Mouse (Mus musculus): ENCODE data around the gene Uba7. TPM values are rescaled to one million over a fixed set of nuclear protein-coding genes. Genes with fewer than 3 reads are reported as not detected.
A peak's percentile ranks its signal among the peaks of the same experiment; 100 is the strongest.

The Uba7 gene
- polyA plus RNA-seq, 1 experiment from 2014 or later, result 25.4 TPM

DNA sequence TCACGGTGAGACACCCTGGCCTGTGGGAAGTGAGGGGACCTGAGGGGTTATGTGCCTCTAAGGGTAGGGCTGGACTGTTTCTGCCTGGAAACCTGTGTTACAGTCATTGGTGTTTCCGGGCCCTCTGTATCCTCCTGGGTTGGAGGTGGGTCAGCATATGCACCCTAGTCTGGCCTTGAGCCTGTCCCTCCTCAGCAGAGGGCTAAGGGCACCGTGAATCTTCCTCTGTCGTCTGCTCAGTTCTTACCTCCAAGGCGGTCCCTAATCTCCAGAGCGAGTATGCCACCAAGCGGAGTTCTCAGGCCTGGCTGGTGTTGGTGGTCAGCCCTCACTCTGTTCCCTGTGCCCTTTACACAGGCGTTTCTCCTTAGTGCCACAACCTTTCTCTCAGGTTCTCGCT, 12.4 kb upstream of the Uba7 start:
- Histone ChIP-seq H3K9me3 (no peaks in the 10 kb centered on the region), H3K4me3 (replicated peaks) (no peak overlapping the region), H3K27ac (no peak overlapping the region), H3K4me2 (no peak overlapping the region), H3K27me3 (no peaks in the 10 kb centered on the region), H3K9ac (replicated peaks) (no peak overlapping the region), H3K36me3 (peaks cover 76% of the 10 kb centered on the region), H3K4me1 (replicated peaks) (no peaks in the 10 kb centered on the region)
- 89% methylated on average over 9 of the region's 9 CpGs for WGBS
- ATAC-seq (ENCODE audit: insufficient number of reproducible peaks, insufficient read depth, low FRiP score, low TSS enrichment, low read depth), result no peak

DNA sequence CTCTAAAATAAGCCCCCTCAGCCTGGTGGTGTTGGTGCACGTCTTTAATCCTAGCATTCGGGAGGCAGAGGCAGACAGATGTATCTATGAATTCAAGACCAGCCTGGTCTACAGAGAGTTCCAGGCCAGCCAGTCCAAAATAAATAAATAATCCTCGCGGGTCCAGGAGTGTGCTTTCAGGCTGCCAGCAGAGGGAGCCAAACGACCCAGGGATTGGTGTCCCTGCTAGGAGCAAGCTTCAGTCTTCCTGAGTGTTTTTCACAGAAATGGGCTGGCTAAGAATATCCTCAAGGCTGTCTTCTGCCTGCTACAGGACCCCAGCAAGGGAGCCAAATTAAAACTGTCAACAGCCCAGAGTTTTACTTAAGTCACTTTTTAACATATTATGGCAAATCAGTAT, 11.6 kb upstream of the Uba7 start:
- H3K27me3 ChIP-seq, result no peaks in the 10 kb centered on the region
- no peaks in the 10 kb centered on the region for H3K4me1 ChIP-seq (replicated peaks)
- no peak overlapping the region for H3K4me2 ChIP-seq
- no peak overlapping the region for H3K9ac ChIP-seq (replicated peaks)
- no peak overlapping the region for H3K4me3 ChIP-seq (replicated peaks)
- peaks cover 76% of the 10 kb centered on the region for H3K36me3 ChIP-seq
- H3K9me3 ChIP-seq, result no peaks in the 10 kb centered on the region
- 15% methylated on average over 5 of the region's 5 CpGs for WGBS
- ATAC-seq (ENCODE audit: insufficient number of reproducible peaks, insufficient read depth, low FRiP score, low TSS enrichment, low read depth), result 0 out of 2 replicates have a peak, but pooled peaks have one; percentile 32
- peak overlapping the region; percentile 54; the same call in 1 of the 2 replicates for H3K27ac ChIP-seq

DNA sequence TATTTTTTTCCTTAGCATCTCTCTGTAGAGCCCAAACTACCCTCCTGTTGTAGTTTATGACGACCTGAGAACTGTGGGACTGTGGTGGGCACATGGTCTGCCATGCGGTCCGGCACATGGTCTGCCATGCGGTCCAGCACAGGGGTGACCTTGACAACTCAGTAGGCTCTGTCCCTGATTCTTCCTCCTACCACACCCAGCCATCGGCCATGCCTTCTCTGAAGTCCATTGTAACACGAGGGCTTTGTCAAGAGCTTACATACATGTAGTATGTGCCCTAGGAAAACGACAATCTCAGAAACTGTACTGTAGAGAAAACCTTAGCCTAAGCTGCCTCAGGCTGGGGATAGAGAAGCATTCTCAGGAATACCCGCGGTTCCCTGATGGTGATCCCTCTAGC, 10.6 kb upstream of the Uba7 start:
- Histone ChIP-seq H3K9ac (replicated peaks) (no peak overlapping the region), H3K36me3 (peaks cover 76% of the 10 kb centered on the region), H3K4me1 (replicated peaks) (no peaks in the 10 kb centered on the region), H3K4me2 (no peak overlapping the region), H3K9me3 (no peaks in the 10 kb centered on the region), H3K27me3 (no peaks in the 10 kb centered on the region), H3K4me3 (replicated peaks) (no peak overlapping the region), H3K27ac (0 out of 2 replicates have a peak overlapping the region, but pooled peaks have one; percentile 41)
- ATAC-seq (ENCODE audit: insufficient number of reproducible peaks, insufficient read depth, low FRiP score, low TSS enrichment, low read depth), result no peak
- WGBS, result 92% methylated on average over 9 of the region's 9 CpGs

DNA sequence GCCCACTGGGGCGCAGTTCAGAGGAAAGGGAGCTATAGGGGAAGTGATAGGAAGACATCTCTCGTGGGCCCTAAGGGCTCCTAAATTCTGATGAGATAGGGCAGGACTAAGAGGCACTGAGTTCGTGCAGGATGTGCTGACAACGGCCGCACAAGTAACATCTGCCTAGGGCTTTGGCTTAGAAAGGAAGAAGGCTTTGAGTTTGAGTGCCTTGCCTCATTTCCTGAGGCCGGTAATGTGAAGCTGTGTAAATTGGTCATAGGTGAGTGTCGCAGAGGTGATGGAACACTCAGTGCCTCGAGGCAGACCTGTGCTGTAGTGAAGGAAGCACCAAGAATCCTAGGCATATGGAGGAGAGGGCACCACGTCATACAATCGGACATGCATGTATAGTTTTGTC, 8.6 kb upstream of the Uba7 start:
- WGBS, result 90% methylated on average over 10 of the region's 10 CpGs
- Histone ChIP-seq H3K4me2 (no peak overlapping the region), H3K27me3 (no peaks in the 10 kb centered on the region), H3K36me3 (peaks cover 76% of the 10 kb centered on the region), H3K9ac (replicated peaks) (no peak overlapping the region), H3K4me1 (replicated peaks) (no peaks in the 10 kb centered on the region), H3K4me3 (replicated peaks) (no peak overlapping the region), H3K27ac (no peak overlapping the region), H3K9me3 (no peaks in the 10 kb centered on the region)
- no peak for ATAC-seq (ENCODE audit: insufficient number of reproducible peaks, insufficient read depth, low FRiP score, low TSS enrichment, low read depth)

DNA sequence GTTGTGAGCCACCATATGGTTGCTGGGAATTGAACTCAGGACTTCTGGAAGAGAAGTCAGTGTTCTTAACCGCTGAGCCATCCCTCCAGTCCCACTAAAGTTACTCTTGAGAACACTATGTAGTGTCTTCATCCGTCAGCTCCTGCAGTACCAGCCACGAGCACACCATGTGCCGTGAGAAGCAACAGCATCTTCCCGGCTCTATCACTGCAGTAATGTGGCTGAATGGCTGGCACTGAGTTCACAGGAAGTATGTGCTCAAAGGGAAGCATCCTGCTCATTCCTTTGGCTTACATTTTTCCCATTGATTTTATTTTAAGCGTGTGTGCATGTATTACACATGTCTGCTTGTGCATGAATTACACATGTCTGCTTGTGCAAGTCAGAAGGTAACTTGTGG, 7.9 kb upstream of the Uba7 start:
- Histone ChIP-seq H3K4me3 (replicated peaks) (no peak overlapping the region), H3K4me1 (replicated peaks) (no peaks in the 10 kb centered on the region), H3K27me3 (no peaks in the 10 kb centered on the region), H3K27ac (no peak overlapping the region), H3K9ac (replicated peaks) (no peak overlapping the region), H3K36me3 (peaks cover 76% of the 10 kb centered on the region), H3K4me2 (no peak overlapping the region), H3K9me3 (no peaks in the 10 kb centered on the region)
- ATAC-seq (ENCODE audit: insufficient number of reproducible peaks, insufficient read depth, low FRiP score, low TSS enrichment, low read depth), result no peak
- 90% methylated on average over 6 of the region's 6 CpGs for WGBS

DNA sequence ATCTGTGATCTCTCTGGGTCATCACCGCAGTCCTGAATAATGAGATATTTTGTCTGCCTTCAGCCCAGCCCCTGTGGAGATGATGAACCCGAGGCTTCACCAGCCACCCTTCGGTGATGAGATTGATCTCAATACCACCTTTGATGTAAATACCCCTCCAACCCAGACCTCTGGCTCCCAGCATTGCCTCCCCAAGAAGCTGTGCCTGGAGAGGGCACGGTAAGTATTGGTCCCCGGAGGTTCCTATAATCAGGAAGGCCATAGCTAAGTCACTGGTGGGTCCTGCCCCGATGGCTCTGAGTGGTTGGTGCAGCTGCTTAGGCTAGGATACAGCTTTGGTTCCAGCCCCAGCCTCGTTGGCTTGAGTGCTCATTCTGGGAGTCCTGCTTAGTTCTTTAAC, 6.8 kb upstream of the Uba7 start:
- no peak overlapping the region for H3K4me3 ChIP-seq (replicated peaks)
- no peak overlapping the region for H3K27ac ChIP-seq
- no peaks in the 10 kb centered on the region for H3K4me1 ChIP-seq (replicated peaks)
- H3K27me3 ChIP-seq, result no peaks in the 10 kb centered on the region
- 92% methylated on average over 7 of the region's 7 CpGs for WGBS
- H3K36me3 ChIP-seq, result peaks cover 77% of the 10 kb centered on the region
- H3K9me3 ChIP-seq, result no peaks in the 10 kb centered on the region
- ATAC-seq (ENCODE audit: insufficient number of reproducible peaks, insufficient read depth, low FRiP score, low TSS enrichment, low read depth), result no peak
- no peak overlapping the region for H3K4me2 ChIP-seq
- H3K9ac ChIP-seq (replicated peaks), result no peak overlapping the region

DNA sequence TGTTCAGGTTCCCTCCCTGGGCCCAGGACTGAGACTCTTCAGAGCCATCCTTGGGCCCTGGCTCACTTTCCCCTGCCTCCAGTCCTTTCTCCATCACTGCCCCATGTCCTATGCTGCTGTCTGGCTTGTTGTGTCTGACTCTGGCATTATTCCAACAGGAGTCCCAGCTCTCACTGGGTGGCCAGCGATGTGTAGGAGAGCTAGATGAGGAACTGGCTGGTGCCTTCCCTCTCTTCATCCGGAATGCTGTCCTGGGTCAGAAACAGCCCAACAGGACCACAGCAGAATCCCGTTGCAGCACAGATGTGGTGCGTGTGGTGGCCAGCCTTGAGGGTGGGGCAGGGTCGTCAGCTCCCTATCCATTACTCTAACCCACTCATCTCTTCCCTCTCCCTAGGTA, 5.0 kb upstream of the Uba7 start:
- no peaks in the 10 kb centered on the region for H3K27me3 ChIP-seq
- peaks cover 9% of the 10 kb centered on the region for H3K4me1 ChIP-seq (replicated peaks)
- H3K36me3 ChIP-seq, result peaks cover 69% of the 10 kb centered on the region
- no peak overlapping the region for H3K27ac ChIP-seq
- no peak for ATAC-seq (ENCODE audit: insufficient number of reproducible peaks, insufficient read depth, low FRiP score, low TSS enrichment, low read depth)
- H3K9ac ChIP-seq (replicated peaks), result no peak overlapping the region; the same call in 1 of the 2 replicates
- no peak overlapping the region for H3K4me3 ChIP-seq (replicated peaks)
- H3K4me2 ChIP-seq, result no peak overlapping the region
- 91% methylated on average over 5 of the region's 5 CpGs for WGBS
- no peaks in the 10 kb centered on the region for H3K9me3 ChIP-seq

DNA sequence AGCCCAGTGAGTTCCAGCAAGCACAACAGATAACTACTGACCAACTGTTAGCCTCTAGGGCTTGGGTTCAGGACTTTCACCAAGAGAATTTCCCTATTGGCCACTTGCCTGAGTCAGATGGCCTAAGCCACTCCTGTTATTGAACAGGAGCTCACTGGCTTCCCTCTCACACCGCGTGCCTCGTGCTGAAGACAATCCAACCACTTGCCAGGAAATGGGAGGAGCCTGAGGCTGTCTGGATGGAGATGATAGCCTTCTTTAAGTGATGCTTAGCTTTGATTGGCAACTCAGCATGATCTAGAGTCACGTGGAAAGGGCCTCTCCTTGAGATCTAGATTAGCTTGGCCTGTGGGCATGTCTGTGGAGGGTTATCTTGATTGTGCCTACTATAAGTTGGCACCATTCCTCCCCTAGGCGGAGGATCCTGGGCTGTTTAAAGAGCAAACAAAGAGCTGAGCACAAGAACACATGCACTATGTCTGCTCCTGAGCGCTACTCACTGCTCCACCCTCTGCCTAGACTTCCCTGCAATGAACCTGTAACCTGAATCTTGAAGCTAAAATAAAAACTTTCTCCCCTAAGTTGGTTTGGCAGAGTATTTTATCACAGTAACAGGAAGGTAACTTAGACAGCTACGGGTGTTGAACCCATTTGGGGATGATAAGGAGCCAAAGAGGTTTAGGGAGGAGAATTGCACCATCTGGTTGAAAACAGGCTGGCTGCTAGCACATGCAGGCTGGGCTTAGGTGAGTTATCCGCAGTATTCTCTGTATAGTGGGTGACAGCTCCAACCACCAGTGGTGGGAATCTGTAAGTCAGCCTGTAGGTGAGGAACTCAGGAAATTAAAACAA, 3.4 kb upstream of the Uba7 start:
- ATAC-seq (ENCODE audit: insufficient number of reproducible peaks, insufficient read depth, low FRiP score, low TSS enrichment, low read depth), result no peak
- H3K9ac ChIP-seq (replicated peaks), result no peak overlapping the region
- H3K36me3 ChIP-seq, result peaks cover 61% of the 10 kb centered on the region
- H3K4me3 ChIP-seq (replicated peaks), result no peak overlapping the region
- no peaks in the 10 kb centered on the region for H3K27me3 ChIP-seq
- no peaks in the 10 kb centered on the region for H3K9me3 ChIP-seq
- no peak overlapping the region for H3K4me2 ChIP-seq
- H3K4me1 ChIP-seq (replicated peaks), result peaks cover 15% of the 10 kb centered on the region
- no peak overlapping the region for H3K27ac ChIP-seq
- 78% methylated on average over 8 of the region's 8 CpGs for WGBS

DNA sequence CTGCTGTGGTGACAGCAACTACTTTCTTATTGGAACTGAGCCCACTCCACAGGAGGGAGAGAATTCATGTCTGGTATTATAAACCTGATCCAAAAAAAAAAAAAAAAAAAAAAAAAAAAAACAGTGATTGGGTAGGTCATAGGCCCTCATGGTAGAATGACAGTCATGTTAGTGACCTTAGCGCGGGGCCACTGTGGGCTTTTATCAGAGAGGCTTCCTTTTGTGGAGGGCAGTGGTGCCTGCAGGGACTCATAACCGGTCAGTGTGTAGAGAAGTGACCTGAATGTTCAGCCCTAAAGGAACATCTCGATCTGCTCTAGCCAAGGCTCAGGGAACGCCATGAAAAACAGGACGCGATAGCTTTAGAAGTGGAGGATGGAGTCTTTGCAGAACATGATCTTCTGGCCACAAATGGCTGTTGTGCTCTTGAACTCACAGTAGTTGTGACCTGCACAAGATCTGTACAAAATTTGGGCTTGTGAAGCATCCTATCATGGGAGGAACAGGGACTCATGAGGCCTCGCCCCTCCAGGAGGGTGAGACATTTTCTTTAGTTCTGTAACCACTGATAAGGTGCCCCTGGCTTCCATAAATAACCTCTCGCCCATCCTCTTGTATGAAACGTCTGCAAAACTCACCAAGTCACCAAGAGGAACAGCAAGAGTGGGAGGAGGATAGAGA, 674 bp upstream of the Uba7 start:
- peaks cover 38% of the 10 kb centered on the region for H3K36me3 ChIP-seq
- H3K4me2 ChIP-seq, result no peak overlapping the region
- H3K9me3 ChIP-seq, result no peaks in the 10 kb centered on the region
- no peak overlapping the region for H3K4me3 ChIP-seq (replicated peaks)
- H3K9ac ChIP-seq (replicated peaks), result no peak overlapping the region
- 87% methylated on average over 10 of the region's 10 CpGs for WGBS
- peak overlapping the region; percentile 41; the same call in 1 of the 2 replicates for H3K27ac ChIP-seq
- H3K4me1 ChIP-seq (replicated peaks), result peaks cover 25% of the 10 kb centered on the region
- ATAC-seq (ENCODE audit: insufficient number of reproducible peaks, insufficient read depth, low FRiP score, low TSS enrichment, low read depth), result no peak
- no peaks in the 10 kb centered on the region for H3K27me3 ChIP-seq

DNA sequence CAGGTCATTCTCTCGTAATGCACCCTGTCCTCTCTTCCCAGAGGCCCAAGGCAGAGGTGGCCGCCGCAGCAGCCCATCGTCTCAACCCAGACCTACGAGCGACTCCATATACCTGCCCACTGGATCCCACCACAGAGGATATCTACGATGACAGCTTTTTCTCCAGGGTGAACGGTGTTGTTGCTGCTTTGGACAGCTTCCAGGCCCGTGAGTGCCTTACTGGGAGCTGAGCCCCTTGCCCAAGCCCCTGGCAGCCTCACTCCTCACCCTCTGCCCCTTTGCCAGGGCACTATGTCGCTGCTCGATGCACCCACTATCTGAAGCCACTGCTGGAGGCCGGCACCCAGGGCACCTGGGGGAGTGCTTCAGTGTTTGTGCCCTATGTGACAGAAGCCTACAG, 3.5 kb downstream of the Uba7 start:
- Histone ChIP-seq H3K9ac (replicated peaks) (no peak overlapping the region), H3K27me3 (no peaks in the 10 kb centered on the region), H3K4me1 (replicated peaks) (peaks cover 67% of the 10 kb centered on the region), H3K36me3 (no peaks in the 10 kb centered on the region; the same call in 1 of the 2 replicates), H3K4me2 (no peak overlapping the region), H3K4me3 (replicated peaks) (no peak overlapping the region), H3K9me3 (no peaks in the 10 kb centered on the region), H3K27ac (peak overlapping the region; percentile 35; the same call in 1 of the 2 replicates)
- WGBS, result 94% methylated on average over 12 of the region's 12 CpGs
- ATAC-seq (ENCODE audit: insufficient number of reproducible peaks, insufficient read depth, low FRiP score, low TSS enrichment, low read depth), result no peak

DNA sequence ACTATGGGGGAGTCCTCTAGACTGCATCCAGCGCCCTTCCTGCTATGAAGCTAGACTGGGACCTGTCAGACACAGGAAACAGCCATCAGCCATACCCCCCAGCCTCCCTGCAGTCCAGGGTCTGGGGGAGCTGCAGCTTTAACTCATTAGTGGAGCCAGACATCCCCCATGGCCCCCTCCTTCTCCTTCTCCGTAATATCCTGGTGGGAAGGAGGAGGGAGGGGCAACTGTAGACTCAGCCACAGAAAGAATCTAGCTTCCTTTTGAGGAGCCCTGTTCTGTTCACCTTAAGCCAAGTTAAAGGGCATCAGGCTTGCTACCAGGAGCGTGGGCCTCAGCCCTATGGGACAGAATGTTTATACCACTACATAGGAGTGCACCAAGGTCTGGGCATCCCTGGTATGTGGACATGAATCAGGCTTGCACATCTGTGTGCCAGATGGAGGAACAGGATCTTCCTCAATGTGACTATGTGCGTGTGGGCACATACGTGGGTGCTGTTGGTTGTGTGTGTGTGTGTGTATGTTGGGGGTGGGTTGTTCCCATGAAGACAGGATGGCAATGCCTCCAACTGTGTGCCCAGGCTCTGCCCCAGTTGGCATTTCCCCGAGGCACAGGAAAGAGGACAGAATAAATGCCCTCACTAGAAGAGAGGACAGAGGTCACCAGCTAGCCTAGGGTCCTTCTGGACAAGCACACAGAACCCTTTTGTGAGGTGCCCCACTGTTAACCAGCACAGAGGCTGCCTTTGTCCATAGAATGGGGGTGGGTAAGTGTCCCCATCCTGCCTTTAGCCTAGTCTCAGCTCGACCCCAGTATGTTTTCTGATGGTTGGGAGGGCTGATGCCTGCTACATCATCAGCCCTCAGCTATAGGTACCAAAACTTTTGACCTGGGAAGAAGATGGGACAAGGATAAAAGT, 6.6 kb downstream of the Uba7 start:
- H3K9me3 ChIP-seq, result no peaks in the 10 kb centered on the region
- no peaks in the 10 kb centered on the region for H3K27me3 ChIP-seq
- ATAC-seq (ENCODE audit: insufficient number of reproducible peaks, insufficient read depth, low FRiP score, low TSS enrichment, low read depth), result peak; percentile 33
- H3K4me3 ChIP-seq (replicated peaks), result peak overlapping the region; percentile 77
- peak overlapping the region; percentile 91 for H3K9ac ChIP-seq (replicated peaks)
- H3K4me1 ChIP-seq (replicated peaks), result peaks cover 70% of the 10 kb centered on the region
- H3K36me3 ChIP-seq, result peaks cover 10% of the 10 kb centered on the region
- WGBS, result 11% methylated on average over 7 of the region's 7 CpGs
- H3K4me2 ChIP-seq, result peak overlapping the region; percentile 98
- H3K27ac ChIP-seq, result peak overlapping the region; percentile 100
